Mouse (Mus musculus) common myeloid progenitor, adult 5-6 weeks (primary cell): Measurements from ENCODE around the gene Tmem51. TPM values are rescaled to one million over a fixed set of nuclear protein-coding genes. Genes with fewer than 3 reads are reported as not detected.

Experiments
- ATAC-seq: replicated peaks from 2 replicates; pipeline ENCODE4 v1.8.0; 2016; ENCODE audit warnings: low read depth, mild to moderate bottlenecking, moderate TSS enrichment, inconsistent platforms; ENCODE audit not compliant: poor library complexity, severe bottlenecking
- total RNA-seq: library from RNA; stranded (forward); fragments of 200-1000, 187-1606 nt; gene quantifications from 2 replicates; pipeline ENCODE4 v1.2.3, GENCODE M21; 2017

Tmem51 gene
- total RNA-seq, 1 experiment from 2014 or later: 0.41 TPM

GRCm38 (mm10) chr4:142082703-142083102 lies 1.4 kb downstream of the Tmem51 start:
- no peak for ATAC-seq

DNA sequence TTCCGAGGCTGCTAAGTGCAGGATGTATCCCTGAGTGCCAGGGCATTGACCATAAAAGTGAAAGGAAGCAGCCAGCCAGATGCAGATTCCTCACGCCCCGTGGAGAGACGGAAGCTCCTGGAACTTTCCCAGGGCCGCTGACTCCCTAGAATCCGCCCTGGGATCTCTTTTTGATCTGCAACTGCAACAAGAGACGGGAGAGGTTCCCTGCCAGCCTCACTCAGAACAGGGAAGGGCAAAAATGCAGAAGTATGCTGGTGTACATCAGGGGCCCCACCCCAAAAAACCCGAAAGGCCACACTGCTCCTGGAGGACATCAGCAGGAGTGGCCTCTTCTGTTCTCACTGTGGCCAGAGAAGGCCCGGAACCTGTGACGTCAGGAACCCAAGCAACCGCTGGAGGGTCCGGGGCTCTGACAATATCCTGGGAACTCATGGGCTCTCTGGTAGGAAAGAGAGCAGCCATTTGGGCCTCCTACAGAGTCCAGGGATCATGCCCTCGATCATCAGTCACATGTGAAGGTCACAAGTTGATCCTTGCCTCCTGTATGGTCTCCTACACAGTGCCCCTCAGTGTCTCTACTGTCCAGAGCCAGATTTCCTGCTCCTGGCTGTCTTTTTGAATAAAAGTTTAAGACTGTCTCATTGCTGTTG lies 2.3 kb downstream of the Tmem51 start:
- ATAC-seq: peak; percentile 30; the same call in 1 of the 2 replicates

- no peak for ATAC-seq
Measured at GRCm38 (mm10) chr4:142080901-142081630, 3.0 kb downstream of the Tmem51 start.

DNA sequence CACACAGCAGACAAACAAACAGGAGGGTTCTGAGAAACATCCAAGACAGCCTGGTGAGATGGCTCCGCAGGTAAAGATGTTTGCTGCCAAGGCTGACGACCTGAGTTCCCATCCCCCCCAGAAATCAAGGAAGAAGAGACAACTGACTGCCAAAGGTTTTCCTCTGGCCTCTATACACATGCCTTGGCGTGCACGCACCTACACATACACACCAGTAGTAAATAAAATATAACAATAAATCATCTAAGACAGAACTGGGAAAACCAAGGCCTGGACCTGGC lies 3.7 kb downstream of the Tmem51 start:
- no peak for ATAC-seq

DNA sequence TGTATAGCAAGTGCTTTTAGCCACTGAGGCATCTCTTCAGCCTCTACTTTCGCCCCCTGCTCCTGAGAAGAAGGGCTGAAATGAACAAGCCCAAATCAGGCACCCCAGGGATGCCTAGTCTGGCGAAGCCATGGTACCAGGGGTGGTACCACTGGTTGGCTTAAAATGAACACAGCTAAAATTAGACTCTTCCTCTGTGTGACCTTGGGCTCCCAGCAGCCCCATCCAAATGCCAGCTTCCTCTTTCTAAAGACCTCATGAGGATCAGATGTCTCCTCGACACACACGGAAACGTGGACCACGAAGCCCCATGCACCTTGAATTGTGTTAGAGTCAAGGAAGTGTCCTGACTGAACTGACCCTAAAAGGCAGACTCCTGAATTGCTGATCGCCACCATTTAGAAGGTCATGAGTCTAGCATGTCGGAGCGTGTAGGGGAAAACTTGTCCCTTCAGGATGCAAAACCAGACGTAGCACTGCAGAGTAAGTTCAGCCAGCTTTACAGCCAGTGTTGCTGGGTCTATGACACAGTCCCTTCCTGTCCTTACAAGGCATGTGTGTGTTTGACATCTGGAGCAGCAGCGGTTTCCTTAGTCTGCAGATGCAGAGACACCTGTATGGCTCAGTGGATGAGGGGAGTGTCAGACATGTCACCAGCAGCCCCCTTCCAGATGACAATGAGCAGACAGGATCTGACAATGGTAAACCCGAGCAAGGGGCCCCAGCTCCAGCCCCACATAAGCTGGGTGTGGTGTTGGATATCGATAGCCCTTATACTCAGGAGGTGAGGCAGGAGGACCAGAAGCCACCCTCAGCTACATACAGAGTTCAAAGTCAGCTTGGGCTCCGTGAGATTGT lies 4.2 kb downstream of the Tmem51 start:
- peak; percentile 22 for ATAC-seq

DNA sequence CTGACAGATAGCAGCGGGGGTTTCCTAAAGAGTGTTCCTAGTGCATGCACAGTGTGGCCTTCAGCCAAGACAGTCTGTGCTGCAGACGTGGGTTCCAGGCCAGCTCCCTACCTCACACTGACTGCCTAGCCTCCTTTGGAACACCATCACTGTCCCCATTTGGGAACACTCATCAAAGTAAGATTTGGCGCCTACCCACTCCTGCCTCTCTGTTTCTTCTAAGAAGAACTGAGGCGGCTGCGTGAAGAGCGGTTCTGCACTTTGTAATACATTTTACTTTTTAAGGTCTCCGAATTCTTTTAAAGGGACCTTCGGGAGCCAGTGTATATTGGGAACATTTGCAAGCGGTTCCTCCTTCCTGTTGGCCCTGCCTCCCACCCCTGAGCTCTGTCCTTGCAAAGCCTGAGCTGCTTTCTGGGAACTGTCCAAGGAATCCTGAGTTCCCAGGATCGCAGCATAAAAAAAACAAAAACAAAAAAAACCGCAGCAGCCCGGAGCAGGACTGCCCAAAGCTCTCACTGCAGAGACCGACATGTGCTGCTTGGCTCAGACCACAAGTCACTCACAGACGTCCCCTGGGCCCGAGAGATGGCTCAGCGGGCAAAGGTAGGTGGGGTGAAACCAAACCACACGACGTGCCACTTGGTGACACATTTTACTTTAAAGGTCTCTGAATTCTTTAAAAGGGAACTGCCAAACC lies 6.4 kb downstream of the Tmem51 start:
- peak; percentile 79 for ATAC-seq

DNA sequence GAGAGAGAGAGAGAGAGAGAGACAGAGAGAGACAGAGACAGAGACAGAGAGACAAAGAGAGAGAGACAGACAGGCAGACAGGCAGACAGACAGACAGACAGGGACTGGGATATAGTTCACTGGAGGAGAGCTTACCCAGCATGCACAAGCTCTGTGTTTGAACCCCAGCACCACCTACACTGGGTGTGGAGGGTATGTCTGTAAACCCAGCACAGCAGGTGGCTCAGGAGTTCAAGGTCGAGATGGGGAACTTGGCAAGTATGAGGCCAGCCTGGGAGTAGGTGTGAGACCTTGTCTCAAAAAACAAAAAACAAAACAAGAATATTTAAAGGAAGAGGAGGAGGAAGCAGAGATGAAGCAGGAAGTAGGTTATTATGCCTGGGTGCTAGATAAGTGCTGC lies 7.2 kb downstream of the Tmem51 start:
- no peak for ATAC-seq

DNA sequence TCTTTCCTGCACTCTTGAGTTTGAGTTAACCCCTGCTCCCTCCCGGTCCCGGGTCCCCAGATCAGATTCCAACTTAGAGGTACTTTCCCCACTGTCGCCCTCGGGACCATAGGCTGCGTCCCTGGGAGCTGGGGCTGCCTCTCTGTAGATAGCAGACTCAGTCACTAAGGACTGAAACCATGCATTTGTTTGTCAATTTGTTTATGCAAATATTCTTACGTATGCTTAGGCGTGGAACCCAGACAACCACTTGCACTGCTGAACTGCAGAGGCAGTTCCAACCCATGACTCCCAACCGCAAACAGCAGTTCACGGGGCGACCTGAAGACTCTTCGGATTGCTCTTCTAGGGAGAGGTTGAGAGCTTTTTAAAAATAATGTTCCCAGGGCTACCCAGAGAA lies 8.2 kb downstream of the Tmem51 start:
- no peak for ATAC-seq

- peak; percentile 34 for ATAC-seq
Measured at GRCm38 (mm10) chr4:142074060-142074732, 9.9 kb downstream of the Tmem51 start.

GRCm38 (mm10) chr4:142071243-142071991 lies 12.7 kb downstream of the Tmem51 start:
- no peak for ATAC-seq

- no peak for ATAC-seq
Measured at GRCm38 (mm10) chr4:142070840-142071239, 13.3 kb downstream of the Tmem51 start.

DNA sequence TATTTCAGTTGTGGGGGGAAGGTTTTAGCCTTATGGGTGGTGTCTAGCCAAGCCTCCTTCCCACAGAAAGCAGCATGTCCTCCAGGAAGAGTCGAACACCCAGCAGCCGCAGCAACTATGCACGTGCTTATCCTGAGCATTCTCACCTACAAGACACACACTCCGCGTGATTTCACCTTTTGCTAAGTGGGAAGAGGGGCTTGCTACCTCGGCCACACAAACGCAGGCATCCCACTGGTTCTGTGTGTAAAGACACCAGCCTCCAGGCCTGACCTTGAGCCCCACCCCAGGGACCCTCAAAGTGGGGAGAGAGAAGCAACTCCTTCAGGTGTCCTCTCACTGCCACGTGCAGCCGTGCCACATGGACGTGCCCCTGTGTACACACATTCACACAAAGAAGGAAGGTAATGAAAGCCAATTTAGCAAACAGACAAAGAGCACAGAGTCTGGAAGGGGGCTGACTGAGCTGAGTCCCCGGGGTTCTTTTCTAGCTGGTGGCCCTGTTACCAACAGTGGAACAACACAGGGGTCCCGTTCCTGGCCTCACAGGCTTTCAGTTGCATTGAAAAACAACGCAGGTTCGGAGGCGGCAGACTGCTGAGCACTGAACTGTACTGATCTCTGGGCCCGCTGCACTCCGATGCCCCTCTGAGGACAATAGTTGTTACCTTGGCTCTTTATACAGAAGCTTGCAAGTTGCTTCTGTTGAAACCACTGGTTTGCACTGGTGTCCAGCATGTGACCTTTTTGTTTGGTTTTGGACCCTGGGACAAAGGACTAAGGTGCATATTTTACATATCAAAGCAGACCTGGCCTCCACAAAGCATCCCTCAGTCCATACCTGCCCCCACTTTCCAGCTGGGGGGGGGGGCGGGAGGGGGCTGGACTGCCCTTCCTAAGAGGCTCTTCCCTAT lies 14.9 kb downstream of the Tmem51 start:
- no peak for ATAC-seq

DNA sequence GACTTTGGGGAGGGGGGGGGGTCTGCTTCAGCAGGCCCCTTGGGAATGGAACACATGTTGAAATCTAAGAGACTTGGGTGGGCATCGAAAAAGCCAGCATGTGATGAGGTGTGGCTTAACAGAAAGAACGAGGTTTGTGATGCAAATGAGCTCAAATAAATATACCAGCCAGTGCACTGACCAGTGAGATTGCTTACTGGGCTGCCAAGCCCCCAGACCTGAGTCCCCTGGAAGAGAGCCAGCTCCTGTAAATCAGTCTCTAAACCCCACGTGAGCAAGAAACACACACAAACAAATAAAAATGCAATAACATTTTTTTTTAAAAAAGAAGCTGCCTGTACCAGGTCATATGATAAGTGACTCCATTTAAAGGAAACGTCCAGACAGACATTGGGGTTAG lies 17.5 kb downstream of the Tmem51 start:
- ATAC-seq: no peak

DNA sequence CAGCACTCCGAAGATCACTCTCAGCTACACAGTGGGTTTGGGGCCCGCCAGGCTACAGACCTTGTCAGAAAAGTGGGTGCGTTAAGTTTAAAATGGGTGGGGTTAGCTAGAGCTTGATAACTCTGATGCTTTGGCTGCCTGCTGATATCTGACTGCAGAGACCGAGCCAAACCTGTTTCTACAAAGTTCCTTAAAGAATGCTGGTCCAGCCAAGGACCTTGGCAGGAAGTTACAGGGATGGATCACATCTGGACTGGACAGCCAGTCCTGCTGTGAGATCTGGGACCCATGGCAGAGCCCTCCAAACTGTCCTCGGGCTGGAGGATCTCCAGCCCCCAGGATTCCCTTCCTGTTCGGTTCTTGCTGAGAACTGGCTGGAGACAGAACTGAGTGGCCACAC lies 18.3 kb downstream of the Tmem51 start:
- ATAC-seq: no peak

DNA sequence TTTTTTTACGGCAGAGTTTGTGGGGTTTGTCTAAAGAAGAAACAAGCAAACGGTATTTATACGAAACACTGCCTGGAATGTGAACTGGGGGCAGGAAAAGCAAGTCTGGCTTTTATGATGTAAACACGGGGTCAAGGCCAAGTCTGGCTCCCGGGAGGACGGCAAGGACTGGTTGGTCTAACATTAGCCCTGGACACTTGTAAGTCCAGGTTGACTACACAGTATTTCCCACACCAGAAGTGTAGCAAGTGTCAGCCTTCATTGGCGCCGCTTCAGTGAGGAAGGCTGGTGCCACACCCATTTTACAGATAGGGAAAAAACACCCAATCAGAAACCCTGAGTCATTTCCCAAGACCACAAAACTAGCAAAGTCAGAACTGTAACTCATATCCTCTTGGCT lies 18.8 kb downstream of the Tmem51 start:
- no peak for ATAC-seq

DNA sequence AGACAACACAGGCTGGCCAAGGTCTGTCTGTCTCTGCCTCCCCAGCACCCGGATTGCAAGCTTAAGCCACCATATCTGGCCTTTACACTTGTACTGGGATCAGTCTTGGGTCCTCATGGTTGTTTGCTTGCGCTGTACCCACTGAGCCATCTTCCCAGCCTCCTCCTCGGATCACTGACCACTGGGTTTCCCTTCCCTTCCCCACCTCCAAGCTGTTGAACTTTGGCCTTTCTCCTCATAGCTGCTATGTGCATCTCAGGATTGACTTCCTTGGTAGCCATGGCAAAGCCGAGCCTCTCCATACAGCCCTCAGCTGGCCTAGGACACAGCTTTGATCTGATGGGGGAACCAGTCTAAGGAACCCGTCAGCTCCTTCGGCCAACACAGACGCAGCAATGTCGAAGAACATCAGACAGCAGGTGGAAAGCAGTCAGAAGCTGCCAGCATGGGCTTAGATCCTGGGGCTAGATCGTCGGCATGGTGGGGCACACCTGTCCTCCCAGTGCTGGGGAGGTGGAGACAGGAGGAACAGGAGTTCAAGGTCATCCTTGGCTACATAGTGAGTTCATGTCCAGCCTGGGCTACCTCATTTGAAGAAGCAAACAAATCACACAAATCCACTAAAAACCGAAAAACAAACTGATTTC lies 19.4 kb downstream of the Tmem51 start:
- no peak for ATAC-seq

GRCm38 (mm10) chr4:142063057-142063534 lies 21.0 kb downstream of the Tmem51 start:
- ATAC-seq: no peak
